Mouse (Mus musculus) forebrain, embryonic 15.5 days (tissue): ENCODE measurements around the gene Abcf1. TPM values are rescaled to one million over a fixed set of nuclear protein-coding genes. Genes with fewer than 3 reads are reported as not detected.

Experiments used
- ATAC-seq: fragments of 200-750 bp; cut with Nextera tagmentation; replicated peaks from 2 replicates; pipeline ENCODE4 v1.8.0; 2017; ENCODE audit warnings: mild to moderate bottlenecking, moderate TSS enrichment, moderate library complexity
- H3K27ac ChIP-seq: fragments of 300-500 bp; sonication (generic); replicated peaks from 2 replicates; pipeline ENCODE4 v1.5.1; 2015; ENCODE audit warnings: mild to moderate bottlenecking, inconsistent platforms
- H3K27me3 ChIP-seq: fragments of 300-500 bp; sonication (generic); 2 replicates; pipeline ENCODE4 v1.6.1; 2015; ENCODE audit warnings: inconsistent platforms
- H3K36me3 ChIP-seq: fragments of 300-500 bp; sonication (generic); 2 replicates; pipeline ENCODE4 v1.6.1; 2015; ENCODE audit warnings: mild to moderate bottlenecking, inconsistent platforms
- H3K4me1 ChIP-seq: fragments of 300-500 bp; sonication (generic); 2 replicates; pipeline ENCODE4 v1.6.1; 2015; ENCODE audit warnings: inconsistent platforms
- H3K4me2 ChIP-seq: fragments of 300-500 bp; sonication (generic); replicated peaks from 2 replicates; pipeline ENCODE4 v1.6.1; 2015; ENCODE audit warnings: mild to moderate bottlenecking, inconsistent platforms
- H3K4me3 ChIP-seq: fragments of 300-500 bp; sonication (generic); 2 replicates; pipeline ENCODE4 v1.5.1; 2015; ENCODE audit warnings: mild to moderate bottlenecking, inconsistent platforms
- H3K9ac ChIP-seq: fragments of 300-500 bp; sonication (generic); replicated peaks from 2 replicates; pipeline ENCODE4 v1.6.1; 2015; ENCODE audit warnings: mild to moderate bottlenecking, inconsistent platforms
- H3K9me3 ChIP-seq: fragments of 300-500 bp; sonication (generic); 2 replicates; pipeline ENCODE4 v1.6.1; 2016; ENCODE audit warnings: inconsistent platforms
- WGBS: fragments of 180-500 bp; shearing (Covaris S2); methylation state at CpG from one replicate; pipeline ENCODE4 v1.1.7; 2015; ENCODE audit warnings: mixed read lengths; 5-methylcytosine and 5-hydroxymethylcytosine counted together
- polyA plus RNA-seq: library from polyadenylated mRNA; unstranded; fragments of >200 nt; fragmentation: Nextera tagmentation; extraction: Ambion mirVana; gene quantifications from 2 replicates; pipeline ENCODE4 v1.2.1, GENCODE M21; 2015

The Abcf1 gene
- polyA plus RNA-seq, 1 experiment from 2014 or later = 88.3 TPM

GRCm38 (mm10) chr17:35927471-35927870 lies 42.1 kb downstream of the Abcf1 start:
- Histone ChIP-seq H3K27ac (no peak overlapping the region), H3K9ac (no peak overlapping the region), H3K27me3 (no peaks in the 10 kb centered on the region), H3K4me2 (no peak overlapping the region), H3K9me3 (no peaks in the 10 kb centered on the region), H3K4me1 (no peaks in the 10 kb centered on the region), H3K4me3 (no peak overlapping the region), H3K36me3 (peaks cover 79% of the 10 kb centered on the region)
- ATAC-seq = no peak
- WGBS = 75% methylated on average over 1 of the region's 1 CpGs

- peaks cover 48% of the 10 kb centered on the region for H3K36me3 ChIP-seq
- 92% methylated on average over 4 of the region's 4 CpGs for WGBS
Observed at GRCm38 (mm10) chr17:35923281-35923680, 46.3 kb downstream of the Abcf1 start.

DNA sequence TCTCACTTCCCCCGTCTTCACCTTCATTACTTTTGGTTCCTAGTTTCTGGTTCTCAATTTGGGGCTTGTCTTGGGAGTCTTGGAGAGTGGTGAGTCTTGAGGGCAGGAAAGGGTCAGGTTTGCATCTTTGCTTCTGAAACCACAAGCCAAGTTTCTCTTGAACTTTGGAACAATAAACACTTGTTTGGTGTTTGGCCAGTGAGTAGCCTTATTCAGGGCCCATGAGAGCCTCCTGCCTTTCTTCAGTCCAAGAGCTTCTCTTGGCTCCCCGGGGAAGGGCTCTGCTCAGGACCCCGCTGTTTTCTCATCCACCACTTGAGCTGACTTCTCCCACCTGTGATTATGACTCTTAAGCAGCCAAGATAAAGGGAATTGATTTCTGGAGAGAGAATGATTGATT lies 47.0 kb downstream of the Abcf1 start:
- Histone ChIP-seq H3K27me3 (no peaks in the 10 kb centered on the region), H3K27ac (no peak overlapping the region; the same call in 1 of the 2 replicates), H3K9me3 (no peaks in the 10 kb centered on the region), H3K36me3 (peaks cover 41% of the 10 kb centered on the region), H3K9ac (no peak overlapping the region), H3K4me1 (peaks cover 31% of the 10 kb centered on the region), H3K4me3 (no peak overlapping the region), H3K4me2 (no peak overlapping the region)
- no peak for ATAC-seq
- 93% methylated on average over 3 of the region's 3 CpGs for WGBS

More at GRCm38 (mm10) chr17:35923281-35923680, 46.3 kb downstream of the Abcf1 start:
- ATAC-seq = no peak
- Histone ChIP-seq H3K9me3 (no peaks in the 10 kb centered on the region), H3K9ac (no peak overlapping the region), H3K4me3 (no peak overlapping the region), H3K27ac (no peak overlapping the region), H3K4me2 (no peak overlapping the region), H3K4me1 (peaks cover 31% of the 10 kb centered on the region), H3K27me3 (no peaks in the 10 kb centered on the region)

GRCm38 (mm10) chr17:35921710-35922109 lies 47.9 kb downstream of the Abcf1 start:
- no peak overlapping the region for H3K4me3 ChIP-seq
- no peak overlapping the region for H3K4me2 ChIP-seq
- H3K27me3 ChIP-seq = no peaks in the 10 kb centered on the region
- H3K27ac ChIP-seq = peak overlapping the region; percentile 99; the same call in 1 of the 2 replicates
- no peak overlapping the region for H3K9ac ChIP-seq
- peaks cover 31% of the 10 kb centered on the region for H3K4me1 ChIP-seq
- H3K36me3 ChIP-seq = peaks cover 35% of the 10 kb centered on the region
- 80% methylated on average over 4 of the region's 4 CpGs for WGBS
- H3K9me3 ChIP-seq = no peaks in the 10 kb centered on the region
- no peak for ATAC-seq

GRCm38 (mm10) chr17:35920862-35921562 lies 48.5 kb downstream of the Abcf1 start:
- Histone ChIP-seq H3K4me1 (peaks cover 31% of the 10 kb centered on the region), H3K4me3 (0 out of 2 replicates have a peak overlapping the region, but pooled peaks have one; percentile 77), H3K27me3 (no peaks in the 10 kb centered on the region), H3K9ac (no peak overlapping the region), H3K36me3 (peaks cover 28% of the 10 kb centered on the region), H3K27ac (peak overlapping the region; percentile 99), H3K9me3 (no peaks in the 10 kb centered on the region), H3K4me2 (peak overlapping the region; percentile 82; the same call in 1 of the 2 replicates)
- ATAC-seq = no peak
- 62% methylated on average over 5 of the region's 5 CpGs for WGBS

DNA sequence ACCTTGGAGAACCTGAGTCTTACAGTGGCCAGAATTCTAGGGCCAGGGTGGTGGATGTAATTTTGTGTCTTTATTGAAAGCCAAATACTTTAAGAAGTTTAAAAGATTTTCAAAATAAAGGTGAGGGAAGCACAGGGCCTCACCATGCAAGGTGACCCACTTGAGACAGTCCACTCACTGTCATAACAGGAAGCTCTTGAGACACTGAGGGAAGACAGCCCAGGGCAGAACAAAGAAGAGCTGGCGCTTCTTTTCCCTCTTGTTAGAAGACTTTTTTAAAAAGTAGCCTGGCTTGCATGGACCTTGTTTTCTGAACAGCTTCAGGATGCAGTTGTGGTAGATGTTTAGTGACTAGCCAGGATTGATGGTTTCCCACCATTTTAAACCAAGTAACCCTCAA lies 49.2 kb downstream of the Abcf1 start:
- H3K4me1 ChIP-seq = peaks cover 35% of the 10 kb centered on the region
- H3K9ac ChIP-seq = peak overlapping the region; percentile 65
- peaks cover 22% of the 10 kb centered on the region for H3K36me3 ChIP-seq
- no peaks in the 10 kb centered on the region for H3K27me3 ChIP-seq
- H3K9me3 ChIP-seq = no peaks in the 10 kb centered on the region
- H3K27ac ChIP-seq = peak overlapping the region; percentile 99
- 81% methylated on average over 1 of the region's 1 CpGs for WGBS
- H3K4me3 ChIP-seq = peak overlapping the region; percentile 77
- peak overlapping the region; percentile 82 for H3K4me2 ChIP-seq
- no peak for ATAC-seq

- peak overlapping the region; percentile 82 for H3K4me2 ChIP-seq
- peaks cover 17% of the 10 kb centered on the region for H3K36me3 ChIP-seq
- no peaks in the 10 kb centered on the region for H3K9me3 ChIP-seq
- peak overlapping the region; percentile 65 for H3K9ac ChIP-seq
- 50% methylated on average over 6 of the region's 6 CpGs for WGBS
- peak overlapping the region; percentile 99 for H3K27ac ChIP-seq
- no peak for ATAC-seq
- peaks cover 40% of the 10 kb centered on the region for H3K4me1 ChIP-seq
- H3K27me3 ChIP-seq = no peaks in the 10 kb centered on the region
- peak overlapping the region; percentile 77 for H3K4me3 ChIP-seq
Observed at GRCm38 (mm10) chr17:35919864-35920301, 49.7 kb downstream of the Abcf1 start.

- H3K4me3 ChIP-seq = peak overlapping the region; percentile 77
- peak overlapping the region; percentile 82 for H3K4me2 ChIP-seq
- WGBS = 3% methylated on average over 7 of the region's 7 CpGs
- no peaks in the 10 kb centered on the region for H3K9me3 ChIP-seq
- peak overlapping the region; percentile 99 for H3K27ac ChIP-seq
- no peaks in the 10 kb centered on the region for H3K27me3 ChIP-seq
- peak; percentile 55 for ATAC-seq
- peak overlapping the region; percentile 92 for H3K9ac ChIP-seq
- H3K4me1 ChIP-seq = peaks cover 44% of the 10 kb centered on the region
- H3K36me3 ChIP-seq = peaks cover 14% of the 10 kb centered on the region
Observed at GRCm38 (mm10) chr17:35919060-35919715, 50.4 kb downstream of the Abcf1 start.

GRCm38 (mm10) chr17:35918276-35919059 lies 51.1 kb downstream of the Abcf1 start:
- under 1% methylated on average over 11 of the region's 11 CpGs for WGBS
- H3K27me3 ChIP-seq = no peaks in the 10 kb centered on the region
- no peak for ATAC-seq
- H3K9ac ChIP-seq = peak overlapping the region; percentile 92
- H3K4me1 ChIP-seq = peaks cover 44% of the 10 kb centered on the region
- no peaks in the 10 kb centered on the region for H3K9me3 ChIP-seq
- H3K27ac ChIP-seq = peak overlapping the region; percentile 99
- H3K36me3 ChIP-seq = peaks cover 9% of the 10 kb centered on the region
- H3K4me3 ChIP-seq = peak overlapping the region; percentile 77
- H3K4me2 ChIP-seq = peak overlapping the region; percentile 82

GRCm38 (mm10) chr17:35917463-35918251 lies 51.9 kb downstream of the Abcf1 start:
- ATAC-seq = 0 out of 2 replicates have a peak, but pooled peaks have one; percentile 4
- H3K9me3 ChIP-seq = no peaks in the 10 kb centered on the region
- H3K27ac ChIP-seq = peak overlapping the region; percentile 99
- peaks cover 44% of the 10 kb centered on the region for H3K4me1 ChIP-seq
- 0% methylated on average over 13 of the region's 13 CpGs for WGBS
- peak overlapping the region; percentile 92 for H3K9ac ChIP-seq
- peak overlapping the region; percentile 77 for H3K4me3 ChIP-seq
- H3K36me3 ChIP-seq = peaks cover 5% of the 10 kb centered on the region; the same call in 1 of the 2 replicates
- H3K27me3 ChIP-seq = no peaks in the 10 kb centered on the region
- peak overlapping the region; percentile 82 for H3K4me2 ChIP-seq

GRCm38 (mm10) chr17:35917143-35917462 lies 52.5 kb downstream of the Abcf1 start:
- Histone ChIP-seq H3K9ac (peak overlapping the region; percentile 92), H3K4me1 (peaks cover 41% of the 10 kb centered on the region), H3K36me3 (peaks cover 7% of the 10 kb centered on the region; the same call in 1 of the 2 replicates), H3K27me3 (no peaks in the 10 kb centered on the region), H3K27ac (peak overlapping the region; percentile 99), H3K4me3 (peak overlapping the region; percentile 77), H3K4me2 (peak overlapping the region; percentile 82), H3K9me3 (no peaks in the 10 kb centered on the region)
- no peak for ATAC-seq
- WGBS = 0% methylated on average over 8 of the region's 8 CpGs
